Mouse (Mus musculus) limb, embryonic 12.5 days (tissue): ENCODE measurements around the gene Dstn. TPM values are rescaled to one million over a fixed set of nuclear protein-coding genes. Genes with fewer than 3 reads are reported as not detected.

ENCODE experiments used
- ATAC-seq: fragments of 200-750 bp; cut with Nextera tagmentation; 2 replicates; pipeline ENCODE4 v1.8.0; 2017; ENCODE audit warnings: low read depth, moderate TSS enrichment; ENCODE audit not compliant: insufficient number of reproducible peaks, insufficient read depth, low FRiP score, low TSS enrichment
- H3K27ac ChIP-seq: fragments of 300-500 bp; sonication (generic); 2 replicates; pipeline ENCODE4 v1.5.1; 2016; ENCODE audit warnings: mild to moderate bottlenecking, moderate library complexity
- H3K27me3 ChIP-seq: fragments of 300-500 bp; sonication (generic); 2 replicates; pipeline ENCODE4 v1.6.1; 2016; ENCODE audit warnings: mild to moderate bottlenecking, moderate library complexity
- H3K36me3 ChIP-seq: fragments of 300-500 bp; sonication (generic); 2 replicates; pipeline ENCODE4 v1.6.1; 2016; ENCODE audit warnings: mild to moderate bottlenecking, moderate library complexity
- H3K4me1 ChIP-seq: fragments of 300-500 bp; sonication (generic); replicated peaks from 2 replicates; pipeline ENCODE4 v1.6.1; 2016
- H3K4me2 ChIP-seq: fragments of 300-500 bp; sonication (generic); 2 replicates; pipeline ENCODE4 v1.6.1; 2016; ENCODE audit warnings: mild to moderate bottlenecking, moderate library complexity
- H3K4me3 ChIP-seq: fragments of 300-500 bp; sonication (generic); replicated peaks from 2 replicates; pipeline ENCODE4 v1.5.1; 2016; ENCODE audit warnings: mild to moderate bottlenecking
- H3K9ac ChIP-seq: fragments of 300-500 bp; sonication (generic); replicated peaks from 2 replicates; pipeline ENCODE4 v1.6.1; 2016; ENCODE audit warnings: mild to moderate bottlenecking, moderate library complexity
- H3K9me3 ChIP-seq: fragments of 300-500 bp; sonication (generic); 2 replicates; pipeline ENCODE4 v1.6.1; 2016; ENCODE audit warnings: mild to moderate bottlenecking, moderate library complexity
- WGBS: fragments of 180-500 bp; shearing (Covaris S2); methylation state at CpG from one replicate; pipeline ENCODE4 v1.1.7; 2016; 5-methylcytosine and 5-hydroxymethylcytosine counted together
- polyA plus RNA-seq: library from polyadenylated mRNA; unstranded; fragments of >200 nt; fragmentation: Nextera tagmentation; extraction: Ambion mirVana; gene quantifications from 2 replicates; pipeline ENCODE4 v1.2.1, GENCODE M21; 2016

Dstn gene
- polyA plus RNA-seq, 1 experiment from 2014 or later: 312 TPM

DNA sequence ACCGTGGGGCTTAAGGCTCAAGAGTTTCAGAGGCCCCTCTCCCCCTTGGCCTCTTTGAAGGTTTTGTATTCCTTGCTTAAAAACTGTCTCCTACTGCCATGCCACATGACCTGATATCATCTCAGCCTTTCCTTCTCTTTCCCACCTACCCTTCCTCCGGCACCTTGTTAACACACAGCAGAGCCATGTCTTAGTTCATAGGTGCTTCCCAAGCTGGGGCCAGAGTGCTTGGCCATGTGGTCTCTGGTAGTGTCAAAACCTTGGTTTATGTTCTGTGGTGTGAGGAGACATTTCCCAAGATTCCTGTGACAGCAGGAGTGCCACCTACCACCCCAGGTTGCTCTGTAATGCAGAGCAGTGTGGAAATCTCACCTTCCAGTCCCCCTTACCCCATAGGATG, 31.3 kb downstream of the Dstn start:
- peaks cover 93% of the 10 kb centered on the region for H3K36me3 ChIP-seq
- H3K4me1 ChIP-seq: no peaks in the 10 kb centered on the region
- no peak for ATAC-seq
- no peak overlapping the region for H3K4me2 ChIP-seq
- 92% methylated on average over 2 of the region's 2 CpGs for WGBS
- H3K9ac ChIP-seq: no peak overlapping the region
- H3K27ac ChIP-seq: no peak overlapping the region
- H3K4me3 ChIP-seq: no peak overlapping the region
- no peaks in the 10 kb centered on the region for H3K27me3 ChIP-seq
- H3K9me3 ChIP-seq: no peaks in the 10 kb centered on the region

GRCm38 (mm10) chr2:143947981-143948380, 32.9 kb downstream of the Dstn start:
- no peaks in the 10 kb centered on the region for H3K27me3 ChIP-seq
- H3K4me2 ChIP-seq: no peak overlapping the region
- H3K9ac ChIP-seq: no peak overlapping the region
- no peaks in the 10 kb centered on the region for H3K4me1 ChIP-seq
- no peak overlapping the region for H3K27ac ChIP-seq
- no peaks in the 10 kb centered on the region for H3K9me3 ChIP-seq
- peaks cover 99% of the 10 kb centered on the region for H3K36me3 ChIP-seq
- WGBS: 96% methylated on average over 3 of the region's 3 CpGs
- ATAC-seq: no peak
- H3K4me3 ChIP-seq: no peak overlapping the region

GRCm38 (mm10) chr2:143948416-143948815, 33.3 kb downstream of the Dstn start:
- ATAC-seq: no peak
- Histone ChIP-seq H3K27me3 (no peaks in the 10 kb centered on the region), H3K9me3 (no peaks in the 10 kb centered on the region), H3K9ac (no peak overlapping the region), H3K4me3 (no peak overlapping the region), H3K27ac (no peak overlapping the region), H3K4me2 (no peak overlapping the region), H3K4me1 (no peaks in the 10 kb centered on the region), H3K36me3 (peaks cover 100% of the 10 kb centered on the region)
- 91% methylated on average over 4 of the region's 4 CpGs for whole genome bisulfite sequencing

- Histone ChIP-seq H3K27ac (no peak overlapping the region), H3K36me3 (peaks cover 100% of the 10 kb centered on the region), H3K4me1 (no peaks in the 10 kb centered on the region), H3K9me3 (no peaks in the 10 kb centered on the region), H3K27me3 (no peaks in the 10 kb centered on the region), H3K9ac (no peak overlapping the region), H3K4me2 (no peak overlapping the region), H3K4me3 (no peak overlapping the region)
- WGBS: 94% methylated on average over 6 of the region's 6 CpGs
- ATAC-seq: no peak
These were observed 34.1 kb downstream of the Dstn start for GRCm38 (mm10) chr2:143949217-143949616.

- Histone ChIP-seq H3K9ac (no peak overlapping the region), H3K27me3 (no peaks in the 10 kb centered on the region), H3K27ac (no peak overlapping the region), H3K36me3 (peaks cover 100% of the 10 kb centered on the region), H3K9me3 (no peaks in the 10 kb centered on the region), H3K4me3 (no peak overlapping the region), H3K4me2 (no peak overlapping the region), H3K4me1 (no peaks in the 10 kb centered on the region)
- ATAC-seq: no peak
- WGBS: 83% methylated on average over 5 of the region's 5 CpGs
These were observed 35.3 kb downstream of the Dstn start for GRCm38 (mm10) chr2:143950290-143951027.

DNA sequence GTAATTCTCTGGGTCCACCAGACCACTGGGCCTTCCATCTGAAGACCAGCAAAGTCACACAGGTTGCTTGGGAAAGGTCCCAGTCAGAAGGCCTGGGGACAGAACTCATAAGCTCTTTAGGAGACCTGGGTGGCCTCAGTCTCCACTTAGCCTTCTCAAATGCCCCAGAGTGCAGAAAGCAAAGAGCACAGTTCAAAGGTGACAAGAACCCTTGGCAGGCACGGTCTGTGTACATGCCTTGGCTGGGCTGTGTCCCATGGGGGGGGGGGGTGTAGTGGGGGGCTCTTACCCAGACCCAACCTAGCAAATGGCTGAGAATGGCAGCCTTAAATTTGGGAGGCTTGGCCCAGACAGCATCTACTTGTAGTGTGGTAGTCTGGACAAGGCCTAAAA, 35.9 kb downstream of the Dstn start:
- H3K36me3 ChIP-seq: peaks cover 100% of the 10 kb centered on the region
- H3K4me2 ChIP-seq: no peak overlapping the region
- H3K27me3 ChIP-seq: no peaks in the 10 kb centered on the region
- H3K4me1 ChIP-seq: no peaks in the 10 kb centered on the region
- no peak overlapping the region for H3K9ac ChIP-seq
- H3K4me3 ChIP-seq: no peak overlapping the region
- ATAC-seq: no peak
- no peaks in the 10 kb centered on the region for H3K9me3 ChIP-seq
- WGBS: 65% methylated on average over 1 of the region's 1 CpGs
- no peak overlapping the region for H3K27ac ChIP-seq

GRCm38 (mm10) chr2:143951546-143952315, 36.6 kb downstream of the Dstn start:
- no peaks in the 10 kb centered on the region for H3K9me3 ChIP-seq
- no peak overlapping the region for H3K27ac ChIP-seq
- H3K27me3 ChIP-seq: no peaks in the 10 kb centered on the region
- no peak overlapping the region for H3K4me3 ChIP-seq
- WGBS: 81% methylated on average over 5 of the region's 5 CpGs
- no peak overlapping the region for H3K9ac ChIP-seq
- no peaks in the 10 kb centered on the region for H3K4me1 ChIP-seq
- ATAC-seq: no peak
- H3K4me2 ChIP-seq: no peak overlapping the region
- peaks cover 100% of the 10 kb centered on the region for H3K36me3 ChIP-seq

DNA sequence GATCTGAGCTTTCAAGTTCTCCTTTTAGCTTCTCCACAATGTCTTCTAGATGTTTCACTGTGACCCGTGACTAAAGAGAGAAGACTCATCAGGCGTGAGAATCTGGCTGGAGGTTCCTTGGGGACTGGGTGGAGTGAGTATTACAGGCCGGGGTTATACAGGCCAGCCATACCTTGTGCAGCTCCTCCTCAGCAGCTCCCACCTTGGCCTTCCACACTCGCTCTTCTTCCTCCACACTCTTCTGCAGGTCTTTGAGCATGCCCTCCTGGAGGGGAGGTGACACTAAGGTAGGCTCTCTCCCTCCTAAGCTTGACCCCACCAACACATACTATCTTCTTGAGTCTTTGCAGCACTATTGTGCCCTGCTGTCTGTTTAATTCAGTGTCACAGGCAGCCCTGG, 38.8 kb downstream of the Dstn start:
- Histone ChIP-seq H3K9ac (no peak overlapping the region), H3K4me2 (no peak overlapping the region), H3K36me3 (peaks cover 98% of the 10 kb centered on the region), H3K9me3 (no peaks in the 10 kb centered on the region), H3K4me3 (no peak overlapping the region), H3K27ac (no peak overlapping the region), H3K4me1 (no peaks in the 10 kb centered on the region), H3K27me3 (no peaks in the 10 kb centered on the region)
- WGBS: 93% methylated on average over 4 of the region's 4 CpGs
- no peak for ATAC-seq

DNA sequence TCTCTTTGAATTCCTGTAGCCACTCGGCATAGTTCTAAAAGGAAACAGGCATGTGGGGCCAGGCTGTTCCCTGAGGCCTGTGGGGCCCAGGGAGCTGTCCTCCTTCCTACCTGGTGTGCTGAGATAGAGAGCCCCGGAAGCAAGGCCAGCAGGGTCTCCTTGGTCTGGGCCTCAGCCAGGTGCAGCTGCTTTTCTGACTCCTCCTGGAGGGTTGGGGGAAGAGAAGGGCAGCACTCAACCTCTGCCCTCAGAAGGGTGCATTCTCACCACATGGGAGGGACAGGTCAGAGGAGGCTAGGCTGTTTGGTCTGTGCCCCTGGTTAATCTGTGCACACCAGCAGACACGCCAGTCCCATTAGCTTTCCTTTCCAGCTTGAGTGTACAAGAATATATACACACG, 39.9 kb downstream of the Dstn start:
- no peaks in the 10 kb centered on the region for H3K4me1 ChIP-seq

GRCm38 (mm10) chr2:143955746-143956145, 40.6 kb downstream of the Dstn start:
- Histone ChIP-seq H3K36me3 (peaks cover 89% of the 10 kb centered on the region), H3K9ac (no peak overlapping the region), H3K4me2 (no peak overlapping the region), H3K4me1 (no peaks in the 10 kb centered on the region), H3K9me3 (0 out of 2 replicates have a peak, but pooled peaks cover 4% of the 10 kb centered on the region), H3K27me3 (no peaks in the 10 kb centered on the region), H3K27ac (no peak overlapping the region), H3K4me3 (no peak overlapping the region)
- 92% methylated on average over 4 of the region's 4 CpGs for WGBS
- ATAC-seq: no peak

More for the DNA sequence above, 39.9 kb downstream of the Dstn start:
- no peak overlapping the region for H3K4me2 ChIP-seq
- no peak overlapping the region for H3K27ac ChIP-seq
- peaks cover 95% of the 10 kb centered on the region for H3K36me3 ChIP-seq
- H3K9me3 ChIP-seq: 0 out of 2 replicates have a peak, but pooled peaks cover 4% of the 10 kb centered on the region
- 85% methylated on average over 4 of the region's 4 CpGs for WGBS
- H3K4me3 ChIP-seq: no peak overlapping the region
- H3K9ac ChIP-seq: no peak overlapping the region
- ATAC-seq: no peak
- H3K27me3 ChIP-seq: no peaks in the 10 kb centered on the region

GRCm38 (mm10) chr2:143962192-143962591, 47.1 kb downstream of the Dstn start:
- H3K27ac ChIP-seq: no peak overlapping the region
- no peak for ATAC-seq
- no peaks in the 10 kb centered on the region for H3K27me3 ChIP-seq
- 91% methylated on average over 5 of the region's 5 CpGs for WGBS
- H3K9me3 ChIP-seq: 0 out of 2 replicates have a peak, but pooled peaks cover 4% of the 10 kb centered on the region
- H3K4me1 ChIP-seq: no peaks in the 10 kb centered on the region
- H3K36me3 ChIP-seq: peaks cover 89% of the 10 kb centered on the region
- no peak overlapping the region for H3K4me2 ChIP-seq
- H3K4me3 ChIP-seq: no peak overlapping the region
- no peak overlapping the region for H3K9ac ChIP-seq
